Comparison of ENCODE assay signal across 21 mouse cellular contexts in the genomic region with DNA sequence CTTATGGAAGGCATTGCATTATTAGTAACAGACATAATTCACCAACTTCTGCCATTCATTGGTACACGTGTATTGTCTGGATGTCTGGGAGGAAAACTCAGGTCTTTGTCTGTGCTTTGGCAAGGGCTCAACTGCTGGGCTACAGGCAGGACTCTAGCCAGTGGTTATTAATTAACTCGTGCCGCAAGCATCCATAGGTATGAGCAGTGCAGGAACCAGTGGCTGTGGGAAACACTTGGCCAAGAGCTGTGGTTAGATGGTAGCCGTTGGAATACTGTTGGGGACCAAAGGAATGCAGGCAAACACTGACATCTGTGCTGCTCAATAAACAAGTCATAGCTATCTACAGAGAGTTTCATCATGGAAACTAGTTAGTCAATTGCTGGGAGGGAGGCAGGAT.
DNase-seq lines count a peak whose midpoint lies in the region; ATAC-seq and TF ChIP-seq lines count a peak whose summit lies in the region.
"Had no signal": no experiment of that assay in that cellular context is flagged by ENCODE, and none has a peak within 500 bp of the region (broad histone marks: within the 10 kb centered on the region; RNA-seq: fewer than 3 reads in every experiment).

No protein-coding gene starts in this region.

- no peaks in the 10 kb centered on the region for H3K4me1 ChIP-seq in kidney, embryonic 15.5 days
- H3K4me1 ChIP-seq: embryonic facial prominence, embryonic 10.5 days; forebrain, embryonic 10.5 days; heart, embryonic 15.5 days; hindbrain, embryonic 13.5 days had no signal

- no peaks in the 10 kb centered on the region for H3K36me3 ChIP-seq in kidney, embryonic 15.5 days
- H3K36me3 ChIP-seq: embryonic facial prominence, embryonic 10.5 days; forebrain, embryonic 10.5 days; heart, embryonic 15.5 days; hindbrain, embryonic 13.5 days had no signal

- no peak overlapping the region for H3K27ac ChIP-seq in kidney, embryonic 15.5 days
- H3K27ac ChIP-seq: embryonic facial prominence, embryonic 10.5 days; forebrain, embryonic 10.5 days; heart, adult 2 months; heart, embryonic 15.5 days; hindbrain, embryonic 13.5 days had no signal

- CTCF ChIA-PET in Patski (lab: Charles Lee): no interaction called here

- H3K27me3 ChIP-seq in kidney, embryonic 15.5 days: no peaks in the 10 kb centered on the region
- H3K27me3 ChIP-seq in Patski: no peaks in the 10 kb centered on the region
- H3K27me3 ChIP-seq: heart, embryonic 15.5 days; hindbrain, embryonic 13.5 days had no signal

- intact Hi-C loops in left cerebral cortex, postnatal 36 days (cut with DNase I): no loop called here

- H3K9ac ChIP-seq in kidney, embryonic 15.5 days: no peak overlapping the region
- H3K9ac ChIP-seq: heart, embryonic 15.5 days; hindbrain, embryonic 13.5 days had no signal

- in situ Hi-C loops in Patski (cut with MboI; ENCODE audit: low pct_unique_long_range_greater_than_20kb): no loop called here

- no peak for TF ChIP-seq CTCF in Patski (IDR thresholded peaks at IDR 0.05)

- peak; percentile 40 for DNase-seq in kidney, adult 11 months
- peak; percentile 54 for DNase-seq in Patski (ENCODE audit: low read depth, low spot score)
- peak; percentile 34 for DNase-seq in kidney, postnatal 10 days
- no peak for DNase-seq in left cerebral cortex, postnatal 36 days (ENCODE audit: low spot score in 2 of 2)
- DNase-seq in left cerebral cortex, adult 8-10 months (ENCODE audit: low spot score in 2 of 2): no peak
- DNase-seq: adrenal gland, adult 2 months; adrenal gland, postnatal 25 days; cerebellum, adult 2 months; cerebellum, postnatal 10 days; gastrocnemius, postnatal 14 days; heart, adult 2 months; heart, postnatal 14 days had no signal

- 80% methylated on average over 4 of the region's 4 CpGs for WGBS in kidney, embryonic 15.5 days

- POLR2A ChIA-PET in Patski (lab: Charles Lee): no interaction called here

- H3K4me2 ChIP-seq in kidney, embryonic 15.5 days: no peak overlapping the region
- H3K4me2 ChIP-seq: heart, embryonic 11.5 days; heart, embryonic 15.5 days; hindbrain, embryonic 13.5 days had no signal

- no peaks in the 10 kb centered on the region for H3K9me3 ChIP-seq in kidney, embryonic 15.5 days (replicated peaks)
- H3K9me3 ChIP-seq: embryonic facial prominence, embryonic 10.5 days; forebrain, embryonic 10.5 days; heart, embryonic 15.5 days; hindbrain, embryonic 13.5 days had no signal

- ATAC-seq in kidney, embryonic 15.5 days (replicated peaks; ENCODE audit: low FRiP score): no peak
- peak; percentile 92 for ATAC-seq in Patski
- no peak for ATAC-seq in erythroblast, adult 5-6 weeks (replicated peaks; ENCODE audit: low FRiP score, poor library complexity, severe bottlenecking)
- ATAC-seq: forebrain, embryonic 16.5 days had no signal

- no peak overlapping the region for H3K4me3 ChIP-seq in kidney, embryonic 15.5 days (replicated peaks)
- H3K4me3 ChIP-seq: embryonic facial prominence, embryonic 10.5 days; erythroblast, embryonic 14.5 days; forebrain, embryonic 10.5 days; heart, adult 2 months; heart, embryonic 15.5 days; hindbrain, embryonic 13.5 days had no signal

Comparison
In these comparisons a context has a peak if more than half of its experiments do, and no peak if none do; other contexts are left out.
1. DNase-seq: peak in kidney, adult 11 months (single experiment), Patski (single experiment) and kidney, postnatal 10 days (single experiment); none in left cerebral cortex, postnatal 36 days (0 of 2) and left cerebral cortex, adult 8-10 months (0 of 2).